Mouse (Mus musculus) lung, postnatal 0 days (tissue): ENCODE measurements at regions not wholly inside any gene's neighbourhood (a gene's known extent, or its start where the extent isn't known, plus 50 kb on each side); places are given as distances from the start of the nearest gene placed in this dataset.
A peak's percentile ranks its signal among the peaks of the same experiment; 100 is the strongest.
"Not testable (repeated sequence)": the region's sequence is repeated elsewhere in the genome, so short reads cannot be mapped to it uniquely, and the experiment has no call there.

Experiments
- ATAC-seq: fragments of 200-750 bp; cut with Nextera tagmentation; 2 replicates; pipeline ENCODE4 v1.8.0; 2017; ENCODE audit warnings: moderate library complexity
- DNase-seq: peaks from one replicate; pipeline ENCODE4 v3.0.0-alpha.2; 2016; ENCODE audit warnings: low spot score
- H3K27ac ChIP-seq: fragments of 300-500 bp; sonication (generic); 2 replicates; pipeline ENCODE4 v1.5.1; 2014; ENCODE audit warnings: antibody characterized with exemption, mild to moderate bottlenecking, low read length, mixed read lengths
- H3K27me3 ChIP-seq: fragments of 300-500 bp; sonication (generic); replicated peaks from 2 replicates; pipeline ENCODE4 v1.6.1; 2014; ENCODE audit warnings: low read length, mixed read lengths; ENCODE audit not compliant: insufficient read depth
- H3K36me3 ChIP-seq: fragments of 300-500 bp; sonication (generic); 2 replicates; pipeline ENCODE4 v1.6.1; 2014; ENCODE audit warnings: low read length, mixed read lengths; ENCODE audit not compliant: insufficient read depth
- H3K4me1 ChIP-seq: fragments of 300-500 bp; sonication (generic); 2 replicates; pipeline ENCODE4 v1.6.1; 2014; ENCODE audit warnings: antibody characterized with exemption, low read depth, low read length, mixed read lengths; ENCODE audit not compliant: insufficient read depth
- H3K4me2 ChIP-seq: fragments of 300-500 bp; sonication (generic); replicated peaks from 2 replicates; pipeline ENCODE4 v1.6.1; 2014; ENCODE audit warnings: low read depth, mild to moderate bottlenecking, low read length, moderate library complexity, mixed read lengths
- H3K4me3 ChIP-seq: fragments of 300-500 bp; sonication (generic); 2 replicates; pipeline ENCODE4 v1.5.1; 2014; ENCODE audit warnings: low read depth, low read length
- H3K9ac ChIP-seq: fragments of 300-500 bp; sonication (generic); replicated peaks from 2 replicates; pipeline ENCODE4 v1.6.1; 2014; ENCODE audit warnings: low read depth, mild to moderate bottlenecking
- H3K9me3 ChIP-seq: fragments of 300-500 bp; sonication (generic); 2 replicates; pipeline ENCODE4 v1.6.1; 2016; ENCODE audit warnings: low read length, mixed read lengths
- CTCF ChIP-seq: IDR thresholded peaks from 2 replicates; pipeline ENCODE4 v1.5.1; 2016; ENCODE audit warnings: antibody characterized with exemption, mild to moderate bottlenecking
- EP300 ChIP-seq: IDR thresholded peaks from 2 replicates; pipeline ENCODE4 v1.6.1; 2016; ENCODE audit warnings: antibody characterized with exemption, mild to moderate bottlenecking, control low read depth
- WGBS: fragments of 180-500 bp; shearing (Covaris S2); extraction: QIAGEN DNeasy Blood & Tissue Kit; methylation state at CpG from one replicate; pipeline ENCODE4 v1.1.7; 2014; 5-methylcytosine and 5-hydroxymethylcytosine counted together

DNA sequence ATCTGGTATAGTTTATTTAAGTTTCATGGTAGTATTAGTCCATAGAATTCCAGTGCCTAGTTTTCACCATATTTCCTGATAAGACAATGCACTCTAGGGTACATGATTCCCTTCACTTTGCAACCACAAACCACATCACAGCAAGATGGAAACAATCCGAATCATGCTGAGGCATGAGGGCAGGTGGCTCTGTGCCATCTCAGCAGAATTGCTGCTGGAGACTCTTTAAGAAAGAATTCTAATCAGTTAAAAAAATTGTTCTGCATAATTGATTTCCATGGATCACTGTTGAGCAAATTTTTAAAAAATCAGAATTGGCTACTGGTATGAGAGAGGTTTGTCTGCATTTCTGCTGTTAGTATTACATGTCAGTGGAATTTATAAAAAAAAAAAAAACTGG lies 1451.1 kb upstream of the Pcdh20 start:
- Histone ChIP-seq H3K4me2 (no peak overlapping the region), H3K36me3 (no peaks in the 10 kb centered on the region), H3K27ac (no peak overlapping the region), H3K27me3 (no peaks in the 10 kb centered on the region), H3K4me1 (no peaks in the 10 kb centered on the region), H3K4me3 (no peak overlapping the region), H3K9ac (no peak overlapping the region), H3K9me3 (no peaks in the 10 kb centered on the region)
- TF ChIP-seq CTCF (no peak), EP300 (no peak)
- DNase-seq (no peak), ATAC-seq (no peak)
- WGBS = 66% methylated on average over 1 of the region's 1 CpGs

DNA sequence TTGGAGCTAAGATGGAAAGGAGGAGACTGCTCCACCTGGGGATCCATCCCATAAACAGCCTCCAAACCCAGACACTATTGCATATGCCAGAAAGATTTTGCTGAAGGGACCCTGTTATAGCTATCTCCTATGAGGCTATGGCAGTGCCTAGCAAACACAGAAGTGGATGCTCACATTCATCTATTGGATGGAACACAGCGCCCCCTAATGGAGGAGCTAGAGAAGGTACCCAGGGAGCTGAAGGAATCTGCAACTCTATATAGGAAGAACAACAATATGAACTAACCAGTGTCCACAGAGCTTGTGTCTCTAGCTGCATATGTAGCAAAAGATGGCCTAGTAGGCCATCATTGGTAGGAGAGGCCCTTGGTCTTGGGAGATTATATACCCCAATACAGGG lies 1449.4 kb upstream of the Pcdh20 start:
- DNase-seq, H3K27ac ChIP-seq, ATAC-seq, H3K9ac ChIP-seq, H3K36me3 ChIP-seq, H3K4me2 ChIP-seq, H3K9me3 ChIP-seq, H3K27me3 ChIP-seq, H3K4me1 ChIP-seq, H3K4me3 ChIP-seq: not testable (repeated sequence)
- peak; percentile 35 for TF ChIP-seq CTCF
- 6% methylated on average over 1 of the region's 1 CpGs for WGBS

DNA sequence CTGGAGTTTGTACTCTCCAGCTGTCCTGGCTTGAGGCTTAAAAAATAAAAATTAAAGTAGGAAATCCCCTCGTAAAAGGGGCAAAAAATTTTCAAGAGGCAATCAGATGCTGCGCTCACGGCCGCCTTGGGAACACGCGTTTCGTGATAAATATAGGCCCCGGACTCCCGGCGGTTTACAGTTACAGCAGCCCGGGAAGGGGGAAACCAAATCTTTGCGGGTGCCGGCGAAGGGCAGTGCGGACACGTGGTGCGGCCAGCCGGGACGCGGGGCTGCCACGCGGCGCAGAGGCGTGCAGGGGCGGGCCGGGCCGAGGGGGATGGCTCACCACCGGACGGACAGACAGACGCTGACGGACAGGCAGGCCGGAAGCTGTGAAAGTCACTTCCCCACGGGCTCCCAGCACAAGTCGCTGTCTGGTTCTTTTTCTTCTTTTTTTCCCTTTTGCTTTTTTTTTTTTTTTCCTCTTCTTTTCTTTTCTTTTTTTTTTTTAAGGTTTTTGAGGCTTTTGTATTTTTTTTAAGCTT lies 1427.6 kb upstream of the Pcdh20 start:
- peak; percentile 30; the same call in 1 of the 2 replicates for ATAC-seq

DNA sequence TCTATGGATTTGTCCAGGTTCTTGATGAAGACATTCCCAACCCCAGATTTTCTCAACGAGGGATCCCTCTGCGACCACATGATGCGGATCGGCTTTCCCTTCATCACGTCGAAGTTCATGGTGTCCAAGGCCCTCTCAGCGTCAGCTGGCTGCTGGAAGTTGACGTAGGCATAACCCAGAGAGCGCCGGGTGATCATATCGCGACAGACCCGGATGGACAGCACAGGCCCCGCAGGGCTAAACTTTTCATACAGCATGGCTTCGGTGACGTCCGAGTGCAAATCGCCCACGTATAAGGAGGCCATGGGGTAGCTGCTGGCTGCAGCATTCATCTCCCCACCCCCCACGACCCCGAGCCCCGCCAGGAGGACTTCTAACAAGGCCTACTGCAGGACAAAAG lies 1426.9 kb upstream of the Pcdh20 start:
- ATAC-seq, H3K9me3 ChIP-seq, H3K4me2 ChIP-seq, H3K36me3 ChIP-seq, DNase-seq, H3K4me3 ChIP-seq, H3K27ac ChIP-seq, H3K9ac ChIP-seq, H3K4me1 ChIP-seq, H3K27me3 ChIP-seq: not testable (repeated sequence)
- WGBS = 87% methylated on average over 17 of the region's 22 CpGs

More for the DNA sequence above, 1427.6 kb upstream of the Pcdh20 start:
- not testable (repeated sequence) for H3K4me2 ChIP-seq, H3K4me3 ChIP-seq, H3K27ac ChIP-seq, H3K4me1 ChIP-seq, DNase-seq, H3K9ac ChIP-seq, H3K36me3 ChIP-seq, H3K27me3 ChIP-seq, H3K9me3 ChIP-seq
- 76% methylated on average over 17 of the region's 34 CpGs for WGBS

DNA sequence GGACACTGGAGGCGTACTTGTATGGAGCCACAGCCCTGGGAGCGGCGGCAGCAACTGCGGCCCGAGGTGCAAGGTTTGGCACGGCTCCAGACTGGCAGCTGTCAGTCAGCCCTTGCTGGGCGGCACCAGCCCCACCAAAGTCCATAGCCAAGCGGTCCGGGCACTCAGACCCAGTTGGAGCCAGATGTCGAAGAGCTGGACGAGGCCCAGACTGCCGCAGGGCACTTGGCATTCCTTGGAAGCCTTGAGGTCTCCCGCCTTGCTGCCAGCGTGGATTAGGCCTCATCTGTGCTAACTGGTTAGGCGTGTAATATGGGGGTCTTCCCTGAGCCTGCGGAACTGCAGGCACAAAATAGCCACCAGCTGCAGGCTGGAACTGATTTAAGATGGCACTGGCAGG lies 1425.7 kb upstream of the Pcdh20 start:
- H3K4me2 ChIP-seq, H3K9ac ChIP-seq, H3K27ac ChIP-seq, H3K27me3 ChIP-seq, H3K9me3 ChIP-seq, H3K36me3 ChIP-seq, DNase-seq, ATAC-seq, H3K4me1 ChIP-seq, H3K4me3 ChIP-seq: not testable (repeated sequence)
- WGBS = 65% methylated on average over 16 of the region's 16 CpGs
